Mouse (Mus musculus): ENCODE results near the gene 4930455H04Rik.

DNA sequence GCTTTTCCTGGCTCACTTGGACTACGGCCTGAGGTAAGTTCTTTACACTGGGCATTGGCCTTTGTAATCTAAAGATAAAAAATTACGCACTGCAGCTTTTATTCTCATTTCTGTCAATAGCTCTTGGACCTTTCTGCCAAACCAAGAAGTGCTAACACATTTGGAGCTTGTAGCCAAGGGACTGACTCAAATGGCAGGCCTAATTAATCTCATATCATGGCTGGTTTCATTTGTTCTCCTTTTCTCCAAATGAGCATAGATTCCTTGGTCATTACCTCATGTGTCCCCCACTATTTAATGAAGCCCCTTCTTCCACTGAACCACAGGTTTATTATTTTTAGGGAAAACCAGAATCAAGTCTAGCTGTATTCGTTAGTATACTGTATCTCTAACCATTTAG lies 20.2 kb downstream of the 4930455H04Rik start:
- TF ChIP-seq CTCF (IDR thresholded peaks at IDR 0.05; ENCODE audit: extremely low read depth, insufficient read depth, low read length) = no peak
- no peak for TF ChIP-seq POLR2A (IDR thresholded peaks at IDR 0.05; ENCODE audit: extremely low read depth, insufficient read depth, low read length)

All from cortical plate, adult 2 months (tissue).